Mouse (Mus musculus): ENCODE results near the gene Nlgn3. TPM values are rescaled to one million over a fixed set of nuclear protein-coding genes. Genes with fewer than 3 reads are reported as not detected.
A peak's percentile ranks its signal among the peaks of the same experiment; 100 is the strongest.
"Not testable (repeated sequence)": the region's sequence is repeated elsewhere in the genome, so short reads cannot be mapped to it uniquely, and the experiment has no call there.

The Nlgn3 gene
- polyA plus RNA-seq, 1 experiment from 2014 or later: 55.3 TPM

GRCm38 (mm10) chrX:101345456-101345855 is 46.5 kb downstream of the Nlgn3 start:
- no peaks in the 10 kb centered on the region for H3K9me3 ChIP-seq (replicated peaks; ENCODE audit: control insufficient read depth, low read length)
- 93% methylated on average over 2 of the region's 2 CpGs for WGBS
- no peak overlapping the region for H3K4me2 ChIP-seq (ENCODE audit: low read length)
- no peak overlapping the region for H3K9ac ChIP-seq (ENCODE audit: low read length)
- no peaks in the 10 kb centered on the region for H3K27me3 ChIP-seq (replicated peaks; ENCODE audit: control insufficient read depth, insufficient read depth, low read length)
- no peak overlapping the region for H3K4me3 ChIP-seq (ENCODE audit: low read depth, low read length)
- DNase-seq (ENCODE audit: low spot score) (no peak), ATAC-seq (no peak)
- no peaks in the 10 kb centered on the region for H3K4me1 ChIP-seq (ENCODE audit: control insufficient read depth, insufficient read depth, low read length)
- no peak overlapping the region for H3K27ac ChIP-seq (ENCODE audit: low read depth, low read length)
- no peaks in the 10 kb centered on the region for H3K36me3 ChIP-seq (ENCODE audit: control insufficient read depth, insufficient read depth, low read length)

- no peak overlapping the region for H3K27ac ChIP-seq (ENCODE audit: low read depth, low read length)
- no peak for ATAC-seq
Observed at GRCm38 (mm10) chrX:101346475-101346874, 47.5 kb downstream of the Nlgn3 start.

GRCm38 (mm10) chrX:101351188-101351587 is 52.2 kb downstream of the Nlgn3 start:
- Histone ChIP-seq H3K9ac (ENCODE audit: low read length) (no peak overlapping the region), H3K4me1 (ENCODE audit: control insufficient read depth, insufficient read depth, low read length) (no peaks in the 10 kb centered on the region), H3K27ac (ENCODE audit: low read depth, low read length) (no peak overlapping the region), H3K4me3 (ENCODE audit: low read depth, low read length) (no peak overlapping the region), H3K9me3 (replicated peaks; ENCODE audit: control insufficient read depth, low read length) (no peaks in the 10 kb centered on the region), H3K27me3 (replicated peaks; ENCODE audit: control insufficient read depth, insufficient read depth, low read length) (no peaks in the 10 kb centered on the region), H3K4me2 (ENCODE audit: low read length) (no peak overlapping the region), H3K36me3 (ENCODE audit: control insufficient read depth, insufficient read depth, low read length) (no peaks in the 10 kb centered on the region)
- peak; percentile 62 for DNase-seq (ENCODE audit: low spot score)
- ATAC-seq: no peak
- 49% methylated on average over 4 of the region's 4 CpGs for WGBS

More at GRCm38 (mm10) chrX:101346475-101346874, 47.5 kb downstream of the Nlgn3 start:
- DNase-seq (ENCODE audit: low spot score): no peak
- Histone ChIP-seq H3K9me3 (replicated peaks; ENCODE audit: control insufficient read depth, low read length) (no peaks in the 10 kb centered on the region), H3K27me3 (replicated peaks; ENCODE audit: control insufficient read depth, insufficient read depth, low read length) (no peaks in the 10 kb centered on the region), H3K4me2 (ENCODE audit: low read length) (no peak overlapping the region), H3K36me3 (ENCODE audit: control insufficient read depth, insufficient read depth, low read length) (no peaks in the 10 kb centered on the region), H3K4me3 (ENCODE audit: low read depth, low read length) (no peak overlapping the region), H3K4me1 (ENCODE audit: control insufficient read depth, insufficient read depth, low read length) (no peaks in the 10 kb centered on the region), H3K9ac (ENCODE audit: low read length) (no peak overlapping the region)
- WGBS: 67% methylated on average over 4 of the region's 4 CpGs

GRCm38 (mm10) chrX:101358902-101359301 is 59.9 kb downstream of the Nlgn3 start:
- H3K27me3 ChIP-seq (replicated peaks; ENCODE audit: control insufficient read depth, insufficient read depth, low read length); H3K27ac ChIP-seq (ENCODE audit: low read depth, low read length); H3K4me3 ChIP-seq (ENCODE audit: low read depth, low read length); ATAC-seq; H3K4me1 ChIP-seq (ENCODE audit: control insufficient read depth, insufficient read depth, low read length); H3K9ac ChIP-seq (ENCODE audit: low read length); DNase-seq (ENCODE audit: low spot score); H3K4me2 ChIP-seq (ENCODE audit: low read length); H3K9me3 ChIP-seq (replicated peaks; ENCODE audit: control insufficient read depth, low read length); H3K36me3 ChIP-seq (ENCODE audit: control insufficient read depth, insufficient read depth, low read length): not testable (repeated sequence)
- WGBS: 63% methylated on average over 3 of the region's 4 CpGs

- Histone ChIP-seq H3K27ac (ENCODE audit: low read depth, low read length) (no peak overlapping the region), H3K9ac (ENCODE audit: low read length) (no peak overlapping the region), H3K36me3 (ENCODE audit: control insufficient read depth, insufficient read depth, low read length) (no peaks in the 10 kb centered on the region), H3K4me2 (ENCODE audit: low read length) (no peak overlapping the region), H3K9me3 (replicated peaks; ENCODE audit: control insufficient read depth, low read length) (no peaks in the 10 kb centered on the region), H3K4me3 (ENCODE audit: low read depth, low read length) (no peak overlapping the region), H3K27me3 (replicated peaks; ENCODE audit: control insufficient read depth, insufficient read depth, low read length) (no peaks in the 10 kb centered on the region), H3K4me1 (ENCODE audit: control insufficient read depth, insufficient read depth, low read length) (no peaks in the 10 kb centered on the region)
- DNase-seq (ENCODE audit: low spot score) (no peak), ATAC-seq (no peak)
- WGBS: 85% methylated on average over 7 of the region's 7 CpGs
Observed at GRCm38 (mm10) chrX:101369001-101369400, 70.0 kb downstream of the Nlgn3 start.

GRCm38 (mm10) chrX:101370573-101370972 is 71.6 kb downstream of the Nlgn3 start:
- Histone ChIP-seq H3K27me3 (replicated peaks; ENCODE audit: control insufficient read depth, insufficient read depth, low read length) (no peaks in the 10 kb centered on the region), H3K36me3 (ENCODE audit: control insufficient read depth, insufficient read depth, low read length) (no peaks in the 10 kb centered on the region), H3K4me2 (ENCODE audit: low read length) (no peak overlapping the region), H3K4me3 (ENCODE audit: low read depth, low read length) (no peak overlapping the region), H3K9ac (ENCODE audit: low read length) (no peak overlapping the region), H3K9me3 (replicated peaks; ENCODE audit: control insufficient read depth, low read length) (no peaks in the 10 kb centered on the region), H3K4me1 (ENCODE audit: control insufficient read depth, insufficient read depth, low read length) (no peaks in the 10 kb centered on the region), H3K27ac (ENCODE audit: low read depth, low read length) (no peak overlapping the region)
- no peak for ATAC-seq
- WGBS: 71% methylated on average over 3 of the region's 3 CpGs
- DNase-seq (ENCODE audit: low spot score): no peak

GRCm38 (mm10) chrX:101372946-101373345 is 74.0 kb downstream of the Nlgn3 start:
- DNase-seq (ENCODE audit: low spot score) (no peak), ATAC-seq (no peak)
- Histone ChIP-seq H3K36me3 (ENCODE audit: control insufficient read depth, insufficient read depth, low read length) (no peaks in the 10 kb centered on the region), H3K4me1 (ENCODE audit: control insufficient read depth, insufficient read depth, low read length) (no peaks in the 10 kb centered on the region), H3K4me3 (ENCODE audit: low read depth, low read length) (no peak overlapping the region), H3K27ac (ENCODE audit: low read depth, low read length) (no peak overlapping the region), H3K27me3 (replicated peaks; ENCODE audit: control insufficient read depth, insufficient read depth, low read length) (no peaks in the 10 kb centered on the region), H3K4me2 (ENCODE audit: low read length) (no peak overlapping the region), H3K9ac (ENCODE audit: low read length) (no peak overlapping the region), H3K9me3 (replicated peaks; ENCODE audit: control insufficient read depth, low read length) (no peaks in the 10 kb centered on the region)
- WGBS: 82% methylated on average over 5 of the region's 5 CpGs

Other genes starting within 250 kb of the Nlgn3 start
- 0.06 TPM in 1 of 2 replicates, not detected in the other for gene Tex11, start 239.5 kb upstream of the Nlgn3 start, polyA plus RNA-seq (2014; fragmentation: Nextera tagmentation; extraction: Ambion mirVana)
- 1.9 and 2.2 TPM in 2 replicates for gene Slc7a3, start 213.1 kb upstream of the Nlgn3 start, polyA plus RNA-seq (2014; fragmentation: Nextera tagmentation; extraction: Ambion mirVana)
- gene Snx12, start 76.6 kb upstream of the Nlgn3 start, polyA plus RNA-seq (2014; fragmentation: Nextera tagmentation; extraction: Ambion mirVana): 45.8 and 54.4 TPM in 2 replicates
- gene Foxo4, start 44.6 kb upstream of the Nlgn3 start, polyA plus RNA-seq (2014; fragmentation: Nextera tagmentation; extraction: Ambion mirVana): 1.0 and 1.2 TPM in 2 replicates
- not detected in 2 replicates for gene Gm614, start 35.2 kb upstream of the Nlgn3 start, polyA plus RNA-seq (2014; fragmentation: Nextera tagmentation; extraction: Ambion mirVana)
- gene Il2rg, start 30.9 kb upstream of the Nlgn3 start, polyA plus RNA-seq (2014; fragmentation: Nextera tagmentation; extraction: Ambion mirVana): 6.2 and 6.5 TPM in 2 replicates
- gene Gm20489, start 30.1 kb upstream of the Nlgn3 start, polyA plus RNA-seq (2014; fragmentation: Nextera tagmentation; extraction: Ambion mirVana): not detected in 2 replicates
- 24.7 and 25.0 TPM in 2 replicates for gene Med12, start 25.1 kb upstream of the Nlgn3 start, polyA plus RNA-seq (2014; fragmentation: Nextera tagmentation; extraction: Ambion mirVana)
- 0.25 and 0.37 TPM in 2 replicates for gene Gjb1, start 77.2 kb downstream of the Nlgn3 start, polyA plus RNA-seq (2014; fragmentation: Nextera tagmentation; extraction: Ambion mirVana)
- gene Zmym3, start 121.7 kb downstream of the Nlgn3 start, polyA plus RNA-seq (2014; fragmentation: Nextera tagmentation; extraction: Ambion mirVana): 44.4 and 53.4 TPM in 2 replicates
- 433 and 489 TPM in 2 replicates for gene Nono, start 130.2 kb downstream of the Nlgn3 start, polyA plus RNA-seq (2014; fragmentation: Nextera tagmentation; extraction: Ambion mirVana)
- gene Itgb1bp2, start 149.9 kb downstream of the Nlgn3 start, polyA plus RNA-seq (2014; fragmentation: Nextera tagmentation; extraction: Ambion mirVana): 0.88 and 1.1 TPM in 2 replicates
- 13.7 and 16.6 TPM in 2 replicates for gene Taf1, start 233.6 kb downstream of the Nlgn3 start, polyA plus RNA-seq (2014; fragmentation: Nextera tagmentation; extraction: Ambion mirVana)

Data from forebrain, embryonic 14.5 days (tissue).